Mouse (Mus musculus) liver, postnatal 0 days (tissue): ENCODE results near the gene Acss1. TPM values are rescaled to one million over a fixed set of nuclear protein-coding genes. Genes with fewer than 3 reads are reported as not detected.

Experiments used
- ATAC-seq: fragments of 200-750 bp; cut with Nextera tagmentation; 2 replicates; pipeline ENCODE4 v1.8.0; 2017; ENCODE audit warnings: mild to moderate bottlenecking, moderate library complexity
- DNase-seq: peaks from one replicate; pipeline ENCODE4 v3.0.0-alpha.2; 2016
- H3K27ac ChIP-seq: fragments of 300-500 bp; sonication (generic); 2 replicates; pipeline ENCODE4 v1.5.1; 2014; ENCODE audit warnings: antibody characterized with exemption, moderate library complexity, mild to moderate bottlenecking, low read depth
- H3K27me3 ChIP-seq: fragments of 300-500 bp; sonication (generic); 2 replicates; pipeline ENCODE4 v1.6.1; 2014; ENCODE audit warnings: low read length, control low read depth, mixed read lengths; ENCODE audit not compliant: insufficient read depth
- H3K36me3 ChIP-seq: fragments of 300-500 bp; sonication (generic); replicated peaks from 2 replicates; pipeline ENCODE4 v1.6.1; 2014; ENCODE audit warnings: mild to moderate bottlenecking, control low read depth, low read length, moderate library complexity, mixed read lengths; ENCODE audit not compliant: insufficient read depth
- H3K4me1 ChIP-seq: fragments of 300-500 bp; sonication (generic); 2 replicates; pipeline ENCODE4 v1.6.1; 2014; ENCODE audit warnings: antibody characterized with exemption, mild to moderate bottlenecking, control low read depth; ENCODE audit not compliant: insufficient read depth
- H3K4me2 ChIP-seq: fragments of 300-500 bp; sonication (generic); 2 replicates; pipeline ENCODE4 v1.6.1; 2014; ENCODE audit warnings: low read depth, mild to moderate bottlenecking, low read length, moderate library complexity, mixed read lengths
- H3K4me3 ChIP-seq: fragments of 300-500 bp; sonication (generic); 2 replicates; pipeline ENCODE4 v1.5.1; 2014; ENCODE audit warnings: low read depth, low read length
- H3K9ac ChIP-seq: fragments of 300-500 bp; sonication (generic); replicated peaks from 2 replicates; pipeline ENCODE4 v1.6.1; 2014; ENCODE audit warnings: mild to moderate bottlenecking, moderate library complexity
- H3K9me3 ChIP-seq: fragments of 300-500 bp; sonication (generic); 2 replicates; pipeline ENCODE4 v1.6.1; 2016; ENCODE audit warnings: mild to moderate bottlenecking, control low read depth, low read length, mixed read lengths
- CTCF ChIP-seq: sonication (generic); IDR thresholded peaks from 2 replicates; pipeline ENCODE4 v1.5.1; 2016; ENCODE audit warnings: antibody characterized with exemption, low read depth
- EP300 ChIP-seq: IDR thresholded peaks from 2 replicates; pipeline ENCODE4 v1.6.1; 2016; ENCODE audit warnings: antibody characterized with exemption, low read depth, mild to moderate bottlenecking
- WGBS: fragments of 180-500 bp; shearing (Covaris S2); extraction: QIAGEN DNeasy Blood & Tissue Kit; methylation state at CpG from one replicate; pipeline ENCODE4 v1.1.7; 2014; ENCODE audit not compliant: insufficient replicate concordance; 5-methylcytosine and 5-hydroxymethylcytosine counted together
- polyA plus RNA-seq: library from polyadenylated mRNA; unstranded; fragments of >200 nt; fragmentation: Nextera tagmentation; extraction: Ambion mirVana; gene quantifications from 2 replicates; pipeline ENCODE4 v1.2.1, GENCODE M21; 2015

The Acss1 gene
- polyA plus RNA-seq, 1 experiment from 2014 or later, result 16.7 TPM

DNA sequence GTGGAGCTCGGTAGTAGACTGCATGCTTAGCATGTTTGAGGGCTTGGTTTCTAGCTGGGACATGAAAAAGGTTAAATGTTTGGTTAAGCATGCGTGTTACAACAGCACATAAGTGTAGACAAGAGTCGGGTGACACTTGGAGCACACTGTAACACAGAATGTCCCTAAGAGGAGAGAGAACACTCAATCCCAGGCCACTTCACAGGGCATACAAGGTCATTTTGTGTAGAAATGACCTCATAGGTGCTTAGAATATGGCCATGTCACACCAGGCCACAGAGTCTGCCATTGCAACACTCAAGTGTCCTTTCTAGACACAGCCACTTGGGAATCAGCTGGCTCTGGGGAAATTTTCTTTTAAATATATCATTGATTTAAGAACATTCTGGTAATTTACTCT, 44.3 kb downstream of the Acss1 start:
- no peaks in the 10 kb centered on the region for H3K27me3 ChIP-seq
- H3K9me3 ChIP-seq, result no peaks in the 10 kb centered on the region
- ATAC-seq (no peak), DNase-seq (no peak)
- H3K36me3 ChIP-seq, result peaks cover 57% of the 10 kb centered on the region
- H3K4me1 ChIP-seq, result no peaks in the 10 kb centered on the region
- 85% methylated on average over 3 of the region's 3 CpGs for WGBS
- no peak overlapping the region for H3K27ac ChIP-seq
- H3K9ac ChIP-seq, result no peak overlapping the region
- H3K4me2 ChIP-seq, result no peak overlapping the region
- H3K4me3 ChIP-seq, result no peak overlapping the region
- TF ChIP-seq CTCF, result no peak

- Histone ChIP-seq H3K9ac (no peak overlapping the region), H3K36me3 (peaks cover 57% of the 10 kb centered on the region), H3K4me1 (no peaks in the 10 kb centered on the region), H3K27me3 (no peaks in the 10 kb centered on the region), H3K27ac (no peak overlapping the region), H3K9me3 (no peaks in the 10 kb centered on the region), H3K4me2 (no peak overlapping the region), H3K4me3 (no peak overlapping the region)
- WGBS, result 75% methylated on average over 3 of the region's 3 CpGs
- DNase-seq, result no peak
- ATAC-seq, result no peak
- TF ChIP-seq EP300 (no peak), CTCF (no peak)
Observed at GRCm38 (mm10) chr2:150621698-150622097, 46.6 kb downstream of the Acss1 start.

- Histone ChIP-seq H3K36me3 (no peaks in the 10 kb centered on the region), H3K27me3 (no peaks in the 10 kb centered on the region), H3K4me1 (peaks cover 12% of the 10 kb centered on the region), H3K9me3 (no peaks in the 10 kb centered on the region), H3K9ac (no peak overlapping the region), H3K4me2 (no peak overlapping the region), H3K4me3 (no peak overlapping the region), H3K27ac (peak overlapping the region; percentile 3; the same call in 1 of the 2 replicates)
- 25% methylated on average over 3 of the region's 3 CpGs for WGBS
- no peak for TF ChIP-seq EP300
- TF ChIP-seq CTCF, result no peak
- DNase-seq, result peak; percentile 34
- ATAC-seq, result peak; percentile 39
Observed at GRCm38 (mm10) chr2:150610097-150610496, 58.2 kb downstream of the Acss1 start.

DNA sequence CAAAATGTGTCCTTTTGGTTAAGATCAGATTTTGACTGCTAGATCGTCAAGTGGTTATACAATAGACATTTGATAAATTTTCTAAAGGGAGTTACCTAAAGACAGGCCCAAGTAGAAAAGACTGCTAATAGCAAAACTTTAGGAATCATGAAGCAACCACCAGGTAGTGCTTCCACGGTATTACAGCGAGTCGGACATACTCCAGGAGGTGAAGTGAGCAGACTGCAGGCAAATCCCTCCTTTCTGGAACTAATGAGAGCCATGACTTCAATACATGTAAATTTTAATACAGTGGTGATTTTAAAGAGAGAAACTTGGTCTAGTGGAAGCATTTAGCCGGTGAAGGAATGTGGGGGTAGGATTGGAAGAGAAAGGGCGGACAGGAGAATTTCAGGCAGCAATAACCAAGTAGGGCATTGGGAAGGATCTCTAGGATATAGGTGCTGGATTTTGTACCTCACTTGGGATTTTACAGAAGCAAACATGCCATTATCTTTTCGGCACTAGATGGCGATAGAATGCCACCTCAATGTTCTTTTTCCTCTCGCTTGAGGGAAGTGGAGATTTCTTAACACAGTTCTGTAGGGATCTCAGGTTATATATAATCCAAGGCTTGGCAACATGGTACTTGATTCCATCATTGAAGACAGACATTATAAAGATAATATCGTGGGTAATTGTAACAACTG, 59.3 kb downstream of the Acss1 start:
- DNase-seq (peak; percentile 64), ATAC-seq (peak; percentile 28)
- TF ChIP-seq CTCF (peak; percentile 94), EP300 (no peak)
- Histone ChIP-seq H3K4me3 (peak overlapping the region; percentile 94), H3K27me3 (no peaks in the 10 kb centered on the region), H3K27ac (peak overlapping the region; percentile 79), H3K36me3 (no peaks in the 10 kb centered on the region), H3K4me1 (peaks cover 12% of the 10 kb centered on the region), H3K9me3 (no peaks in the 10 kb centered on the region), H3K9ac (peak overlapping the region; percentile 88), H3K4me2 (peak overlapping the region; percentile 98)
- 1% methylated on average over 10 of the region's 10 CpGs for WGBS

DNA sequence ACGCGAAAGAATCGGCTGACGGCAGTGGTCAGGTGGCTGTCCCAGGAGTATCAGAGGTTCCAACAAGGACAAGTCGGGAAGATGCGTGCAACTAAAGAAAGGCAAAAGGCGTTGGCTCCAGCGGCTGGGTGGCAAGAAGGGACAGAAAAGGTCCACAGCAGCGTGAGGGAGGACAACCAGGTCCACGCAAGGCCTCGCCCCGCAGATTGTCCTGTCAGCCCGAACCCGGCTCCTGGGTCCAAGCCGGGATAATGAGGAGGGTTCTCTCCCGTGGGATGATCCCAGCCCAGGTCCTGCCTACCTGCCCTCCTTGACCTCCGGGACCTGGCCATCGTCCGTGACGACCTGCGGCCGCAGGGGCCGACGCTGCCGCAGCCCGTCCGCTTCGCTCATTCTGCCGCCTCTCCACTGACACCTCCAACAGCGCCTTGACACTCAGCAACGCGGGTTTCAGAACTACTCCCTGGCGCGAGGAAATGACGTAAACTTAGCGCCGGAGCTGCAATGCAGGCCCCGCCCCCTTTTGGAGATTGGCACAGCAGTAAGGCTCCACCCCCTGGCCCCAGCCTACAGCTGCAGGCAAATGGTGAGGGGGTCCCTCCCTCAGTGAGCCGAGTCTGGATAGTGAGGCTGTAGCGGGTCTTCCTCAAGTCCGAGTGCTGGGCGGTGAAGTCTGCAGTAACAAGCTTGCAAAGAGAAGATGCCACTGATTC, 60.1 kb downstream of the Acss1 start, which contains the start of gene Apmap:
Apmap (minus strand) TSS at position 481 of the 713 bp plus-strand sequence.
- ATAC-seq (peak; percentile 95), DNase-seq (peak; percentile 97)
- WGBS, result under 1% methylated on average over 42 of the region's 42 CpGs
- H3K4me2 ChIP-seq, result peak within 1 kb of the TSS; percentile 98
- H3K36me3 ChIP-seq, result no peaks in the 10 kb centered on the region
- H3K27me3 ChIP-seq, result no peaks in the 10 kb centered on the region
- H3K9ac ChIP-seq, result peak within 1 kb of the TSS; percentile 88
- peak within 1 kb of the TSS; percentile 79 for H3K27ac ChIP-seq
- H3K4me3 ChIP-seq, result peak within 1 kb of the TSS; percentile 94
- peaks cover 12% of the 10 kb centered on the region for H3K4me1 ChIP-seq
- H3K9me3 ChIP-seq, result no peaks in the 10 kb centered on the region
- peak; percentile 38 for TF ChIP-seq CTCF
- no peak; the same call in 1 of the 2 replicates for TF ChIP-seq EP300

DNA sequence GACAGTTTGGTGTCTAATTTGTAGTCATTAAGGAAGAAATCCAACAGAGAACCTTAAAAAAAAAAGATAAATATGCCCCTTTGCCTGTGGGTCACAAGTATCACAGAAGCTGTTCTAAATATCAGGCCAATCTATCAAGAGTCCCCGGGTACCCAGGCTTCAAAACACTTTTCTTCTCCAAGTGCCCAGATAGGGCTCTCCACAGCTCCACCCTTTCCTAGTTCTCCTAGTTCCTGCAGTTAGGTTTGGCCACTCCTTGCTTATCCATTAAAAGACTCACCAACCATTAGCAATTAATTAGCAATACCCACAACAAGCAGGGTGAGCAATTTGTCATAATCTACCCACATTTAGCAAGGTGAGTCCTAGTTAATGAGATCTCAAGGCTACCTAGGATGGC, 61.2 kb downstream of the Acss1 start:
- peak overlapping the region; percentile 98 for H3K4me2 ChIP-seq
- H3K27ac ChIP-seq, result no peak overlapping the region
- no peaks in the 10 kb centered on the region for H3K27me3 ChIP-seq
- H3K4me3 ChIP-seq, result peak overlapping the region; percentile 94
- no peaks in the 10 kb centered on the region for H3K9me3 ChIP-seq
- DNase-seq, result no peak
- 40% methylated on average over 1 of the region's 1 CpGs for WGBS
- no peak for TF ChIP-seq CTCF
- no peak for ATAC-seq
- no peaks in the 10 kb centered on the region for H3K36me3 ChIP-seq
- H3K4me1 ChIP-seq, result peaks cover 12% of the 10 kb centered on the region
- H3K9ac ChIP-seq, result peak overlapping the region; percentile 88; the same call in 1 of the 2 replicates
